In the genomic region with DNA sequence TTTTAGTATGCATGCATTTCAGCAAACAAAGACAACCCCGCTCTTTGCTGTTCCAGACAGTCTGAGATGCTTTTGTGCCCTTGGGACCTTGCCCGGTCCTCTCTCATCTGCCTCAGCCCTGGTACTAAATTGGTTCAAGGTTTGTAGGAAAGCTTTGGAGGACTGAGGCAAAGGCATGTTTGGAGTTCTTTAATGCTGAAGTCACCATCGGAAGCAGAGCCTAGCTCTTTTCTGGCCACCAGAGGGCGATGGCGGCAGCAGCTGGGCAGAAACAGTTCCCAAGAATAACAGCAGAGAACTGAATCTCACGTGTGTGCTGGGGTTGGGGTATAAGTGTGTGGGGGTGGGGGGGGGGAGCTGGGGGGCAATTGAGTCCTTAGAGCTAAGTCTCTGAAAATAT, we compare ENCODE assay signal across 9 mouse cellular contexts. TPM values are rescaled to one million over a fixed set of nuclear protein-coding genes. Genes with fewer than 3 reads are reported as not detected.
DNase-seq lines count a peak whose midpoint lies in the region; ATAC-seq lines count a peak whose summit lies in the region.
"Had no signal": no experiment of that assay in that cellular context is flagged by ENCODE, and none has a peak within 500 bp of the region (broad histone marks: within the 10 kb centered on the region; RNA-seq: fewer than 3 reads in every experiment).

No protein-coding gene starts in this region.

- peak; percentile 75 for DNase-seq in kidney, adult 18-20 months
- peak; percentile 83 for DNase-seq in adrenal gland, postnatal 25 days
- DNase-seq in heart, postnatal 14 days = peak; percentile 78 to 86
- peak; percentile 89 for DNase-seq in limb, embryonic 10.5 days (ENCODE audit: low spot score)
- DNase-seq in retina, postnatal 1 day = peak; percentile 73
- peak; percentile 76 for DNase-seq in urinary bladder, postnatal 25 days (ENCODE audit: low spot score)

- peaks cover 13% of the 10 kb centered on the region for H3K27me3 ChIP-seq in kidney, embryonic 14.5 days (ENCODE audit: control insufficient read depth, insufficient read depth, low read length)
- H3K27me3 ChIP-seq in embryonic facial prominence, embryonic 13.5 days = peaks cover 8% of the 10 kb centered on the region; the same call in 1 of the 2 replicates
- peaks cover 16% of the 10 kb centered on the region; the same call in 1 of the 2 replicates for H3K27me3 ChIP-seq in limb, embryonic 10.5 days (ENCODE audit: low read depth, poor library complexity, severe bottlenecking)

- H3K9ac ChIP-seq in kidney, embryonic 14.5 days (ENCODE audit: low read depth, low read length) = no peak overlapping the region
- no peak overlapping the region for H3K9ac ChIP-seq in embryonic facial prominence, embryonic 13.5 days
- H3K9ac ChIP-seq: neural tube, embryonic 13.5 days had no signal

- intact Hi-C loops in heart, postnatal 14 days (cut with DNase I) = loop anchor here (2.0 to 5.0 kb wide), 4 partner anchors 237 to 573 kb away; no protein-coding TSS in a partner anchor

- WGBS in kidney, embryonic 14.5 days = 13% methylated on average over 6 of the region's 6 CpGs
- 6% methylated on average over 6 of the region's 6 CpGs for WGBS in embryonic facial prominence, embryonic 13.5 days
- 9% methylated on average over 6 of the region's 6 CpGs for WGBS in limb, embryonic 10.5 days

- H3K4me3 ChIP-seq in kidney, embryonic 14.5 days (ENCODE audit: low read length) = no peak overlapping the region
- H3K4me3 ChIP-seq in embryonic facial prominence, embryonic 13.5 days = no peak overlapping the region
- no peak overlapping the region for H3K4me3 ChIP-seq in limb, embryonic 10.5 days
- H3K4me3 ChIP-seq: neural tube, embryonic 13.5 days had no signal

- H3K4me1 ChIP-seq in kidney, embryonic 14.5 days (ENCODE audit: control insufficient read depth, insufficient read depth, low read length) = peaks cover 19% of the 10 kb centered on the region
- H3K4me1 ChIP-seq in embryonic facial prominence, embryonic 13.5 days = peaks cover 42% of the 10 kb centered on the region
- H3K4me1 ChIP-seq in limb, embryonic 10.5 days = peaks cover 61% of the 10 kb centered on the region

- no peak for ATAC-seq in kidney, embryonic 14.5 days (ENCODE audit: low FRiP score, low TSS enrichment)
- ATAC-seq in embryonic facial prominence, embryonic 13.5 days (ENCODE audit: insufficient number of reproducible peaks, insufficient read depth, low FRiP score, low TSS enrichment, low read depth) = no peak

- no peaks in the 10 kb centered on the region for H3K9me3 ChIP-seq in kidney, embryonic 14.5 days (ENCODE audit: control insufficient read depth, low read length)
- H3K9me3 ChIP-seq in embryonic facial prominence, embryonic 13.5 days = no peaks in the 10 kb centered on the region
- H3K9me3 ChIP-seq in limb, embryonic 10.5 days (replicated peaks) = no peaks in the 10 kb centered on the region
- H3K9me3 ChIP-seq: neural tube, embryonic 13.5 days had no signal

- no peak overlapping the region for H3K27ac ChIP-seq in kidney, embryonic 14.5 days (ENCODE audit: low read depth, low read length)
- H3K27ac ChIP-seq in embryonic facial prominence, embryonic 13.5 days = peak overlapping the region; percentile 78
- peak overlapping the region; percentile 96 for H3K27ac ChIP-seq in limb, embryonic 10.5 days
- H3K27ac ChIP-seq: neural tube, embryonic 13.5 days had no signal

- H3K4me2 ChIP-seq in kidney, embryonic 14.5 days (replicated peaks; ENCODE audit: low read depth, low read length) = no peak overlapping the region
- H3K4me2 ChIP-seq in embryonic facial prominence, embryonic 13.5 days = no peak overlapping the region; the same call in 1 of the 2 replicates
- H3K4me2 ChIP-seq: neural tube, embryonic 13.5 days had no signal

- no peaks in the 10 kb centered on the region for H3K36me3 ChIP-seq in kidney, embryonic 14.5 days (ENCODE audit: control insufficient read depth, insufficient read depth, low read length)
- no peaks in the 10 kb centered on the region for H3K36me3 ChIP-seq in embryonic facial prominence, embryonic 13.5 days
- no peaks in the 10 kb centered on the region for H3K36me3 ChIP-seq in limb, embryonic 10.5 days
- H3K36me3 ChIP-seq: neural tube, embryonic 13.5 days had no signal

RNA-seq across cellular contexts. Expression of gene Slit3, which starts 1.7 kb away (rescaled TPM):
- polyA plus RNA-seq in kidney, embryonic 14.5 days (2014; fragmentation: Nextera tagmentation; extraction: Ambion mirVana) = 20.4 and 21.5 TPM in 2 replicates
- 39.1 and 40.6 TPM in 2 replicates for total RNA-seq in adrenal gland, postnatal 25 days (2021)
- polyA plus RNA-seq in embryonic facial prominence, embryonic 13.5 days (2015; fragmentation: Nextera tagmentation; extraction: Ambion mirVana) = 28.0 and 37.4 TPM in 2 replicates
- total RNA-seq in heart, postnatal 14 days (2021) = 10 to 100 TPM; 12.4 to 15.7 TPM
- 20.2 and 21.9 TPM in 2 replicates for polyA plus RNA-seq in limb, embryonic 10.5 days (2016; fragmentation: Nextera tagmentation; extraction: Ambion mirVana)
